Mouse (Mus musculus): ENCODE results near the gene Sbf2. TPM values are rescaled to one million over a fixed set of nuclear protein-coding genes. Genes with fewer than 3 reads are reported as not detected.
"Not testable (repeated sequence)": the region's sequence is repeated elsewhere in the genome, so short reads cannot be mapped to it uniquely, and the experiment has no call there.

Gene Sbf2
- polyA plus RNA-seq, 1 experiment from 2014 or later = 19.3 TPM

DNA sequence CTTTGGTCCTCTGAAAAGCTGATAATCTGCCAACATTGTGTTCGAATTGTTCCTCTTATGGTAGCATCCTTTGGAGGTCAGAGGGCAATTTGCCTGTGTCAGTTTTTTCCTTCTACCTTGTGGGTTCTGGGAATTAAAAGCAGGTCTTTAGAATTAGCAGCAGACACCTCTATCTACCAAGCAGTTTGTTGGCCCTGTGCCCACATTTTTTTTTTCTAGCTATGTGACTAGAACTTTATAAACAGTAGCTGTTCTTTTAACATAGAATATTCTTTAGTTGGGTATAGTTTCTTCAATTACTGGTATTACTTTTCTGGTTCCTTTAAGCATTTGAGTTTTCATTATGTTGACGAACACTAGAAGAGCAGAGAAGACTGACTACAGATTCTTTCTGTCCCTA is 223.1 kb downstream of the Sbf2 start:
- Histone ChIP-seq H3K9ac (ENCODE audit: low read depth, low read length) (no peak overlapping the region), H3K9me3 (ENCODE audit: control insufficient read depth) (no peaks in the 10 kb centered on the region), H3K4me3 (ENCODE audit: low read depth, low read length) (no peak overlapping the region), H3K36me3 (ENCODE audit: control insufficient read depth, insufficient read depth) (peaks cover 7% of the 10 kb centered on the region; the same call in 1 of the 2 replicates), H3K27ac (ENCODE audit: low read depth, low read length) (no peak overlapping the region), H3K4me1 (replicated peaks; ENCODE audit: control insufficient read depth, insufficient read depth, low read length) (no peaks in the 10 kb centered on the region; the same call in 1 of the 2 replicates), H3K27me3 (replicated peaks; ENCODE audit: control insufficient read depth, insufficient read depth, low read length) (no peaks in the 10 kb centered on the region), H3K4me2 (replicated peaks; ENCODE audit: low read depth) (no peak overlapping the region)
- ATAC-seq = no peak
- WGBS = 85% methylated on average over 2 of the region's 2 CpGs
- TF ChIP-seq CTCF (IDR thresholded peaks at IDR 0.05; ENCODE audit: low read depth) = no peak

GRCm38 (mm10) chr7:110388889-110389288 is 225.8 kb downstream of the Sbf2 start:
- not testable (repeated sequence) for H3K27me3 ChIP-seq (replicated peaks; ENCODE audit: control insufficient read depth, insufficient read depth, low read length); H3K9me3 ChIP-seq (ENCODE audit: control insufficient read depth); H3K9ac ChIP-seq (ENCODE audit: low read depth, low read length); H3K36me3 ChIP-seq (ENCODE audit: control insufficient read depth, insufficient read depth); ATAC-seq; H3K27ac ChIP-seq (ENCODE audit: low read depth, low read length); H3K4me1 ChIP-seq (replicated peaks; ENCODE audit: control insufficient read depth, insufficient read depth, low read length); H3K4me2 ChIP-seq (replicated peaks; ENCODE audit: low read depth); H3K4me3 ChIP-seq (ENCODE audit: low read depth, low read length)
- WGBS = 83% methylated on average over 2 of the region's 2 CpGs
- peak; percentile 13; the same call in 1 of the 2 replicates for TF ChIP-seq CTCF (IDR thresholded peaks at IDR 0.05; ENCODE audit: low read depth)

DNA sequence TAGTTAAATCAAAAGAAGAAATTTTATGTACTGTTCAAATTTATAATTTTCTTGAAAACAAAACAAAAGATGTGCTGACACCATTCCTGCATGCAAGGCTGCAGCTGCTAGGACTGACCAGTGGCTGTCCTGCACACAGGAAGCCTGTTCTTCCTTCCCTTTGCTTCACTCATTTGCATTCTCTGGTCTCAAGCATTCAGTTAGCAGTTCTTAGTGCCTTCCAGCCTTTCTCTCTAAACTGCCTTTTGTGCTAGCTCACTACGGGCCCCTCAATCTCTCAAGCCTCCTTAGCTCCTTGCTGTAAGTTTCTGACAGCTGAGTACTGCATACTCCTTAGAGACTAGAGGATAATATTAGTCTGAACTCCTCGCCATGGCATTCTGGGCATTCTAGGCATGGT is 227.2 kb downstream of the Sbf2 start:
- ATAC-seq = no peak
- no peak overlapping the region for H3K4me3 ChIP-seq (ENCODE audit: low read depth, low read length)
- WGBS = 78% methylated on average over 2 of the region's 2 CpGs
- no peak for TF ChIP-seq CTCF (IDR thresholded peaks at IDR 0.05; ENCODE audit: low read depth)
- no peaks in the 10 kb centered on the region for H3K27me3 ChIP-seq (replicated peaks; ENCODE audit: control insufficient read depth, insufficient read depth, low read length)
- H3K27ac ChIP-seq (ENCODE audit: low read depth, low read length) = no peak overlapping the region
- H3K36me3 ChIP-seq (ENCODE audit: control insufficient read depth, insufficient read depth) = peaks cover 5% of the 10 kb centered on the region; the same call in 1 of the 2 replicates
- no peaks in the 10 kb centered on the region for H3K9me3 ChIP-seq (ENCODE audit: control insufficient read depth)
- no peak overlapping the region for H3K4me2 ChIP-seq (replicated peaks; ENCODE audit: low read depth)
- H3K4me1 ChIP-seq (replicated peaks; ENCODE audit: control insufficient read depth, insufficient read depth, low read length) = no peaks in the 10 kb centered on the region
- H3K9ac ChIP-seq (ENCODE audit: low read depth, low read length) = no peak overlapping the region

GRCm38 (mm10) chr7:110385482-110385881 is 229.2 kb downstream of the Sbf2 start:
- no peak overlapping the region for H3K4me2 ChIP-seq (replicated peaks; ENCODE audit: low read depth)
- no peaks in the 10 kb centered on the region for H3K27me3 ChIP-seq (replicated peaks; ENCODE audit: control insufficient read depth, insufficient read depth, low read length)
- no peak overlapping the region for H3K9ac ChIP-seq (ENCODE audit: low read depth, low read length)
- H3K9me3 ChIP-seq (ENCODE audit: control insufficient read depth) = no peaks in the 10 kb centered on the region
- WGBS = 91% methylated on average over 1 of the region's 1 CpGs
- no peak for ATAC-seq
- H3K4me3 ChIP-seq (ENCODE audit: low read depth, low read length) = no peak overlapping the region
- H3K4me1 ChIP-seq (replicated peaks; ENCODE audit: control insufficient read depth, insufficient read depth, low read length) = no peaks in the 10 kb centered on the region
- H3K36me3 ChIP-seq (ENCODE audit: control insufficient read depth, insufficient read depth) = peaks cover 3% of the 10 kb centered on the region; the same call in 1 of the 2 replicates
- TF ChIP-seq CTCF (IDR thresholded peaks at IDR 0.05; ENCODE audit: low read depth) = no peak
- no peak overlapping the region for H3K27ac ChIP-seq (ENCODE audit: low read depth, low read length)

- no peak for ATAC-seq
- no peaks in the 10 kb centered on the region for H3K4me1 ChIP-seq (replicated peaks; ENCODE audit: control insufficient read depth, insufficient read depth, low read length)
- no peak overlapping the region for H3K27ac ChIP-seq (ENCODE audit: low read depth, low read length)
- TF ChIP-seq CTCF (IDR thresholded peaks at IDR 0.05; ENCODE audit: low read depth) = peak; percentile 48
- no peak overlapping the region for H3K4me2 ChIP-seq (replicated peaks; ENCODE audit: low read depth)
- no peak overlapping the region for H3K4me3 ChIP-seq (ENCODE audit: low read depth, low read length)
- no peak overlapping the region for H3K9ac ChIP-seq (ENCODE audit: low read depth, low read length)
- H3K27me3 ChIP-seq (replicated peaks; ENCODE audit: control insufficient read depth, insufficient read depth, low read length) = no peaks in the 10 kb centered on the region
- no peaks in the 10 kb centered on the region for H3K9me3 ChIP-seq (ENCODE audit: control insufficient read depth)
- peaks cover 3% of the 10 kb centered on the region; the same call in 1 of the 2 replicates for H3K36me3 ChIP-seq (ENCODE audit: control insufficient read depth, insufficient read depth)
Observed at GRCm38 (mm10) chr7:110384343-110384742, 230.4 kb downstream of the Sbf2 start.

- H3K9ac ChIP-seq (ENCODE audit: low read depth, low read length) = no peak overlapping the region
- TF ChIP-seq CTCF (IDR thresholded peaks at IDR 0.05; ENCODE audit: low read depth) = no peak
- ATAC-seq = no peak
- H3K27me3 ChIP-seq (replicated peaks; ENCODE audit: control insufficient read depth, insufficient read depth, low read length) = no peaks in the 10 kb centered on the region
- no peaks in the 10 kb centered on the region for H3K9me3 ChIP-seq (ENCODE audit: control insufficient read depth)
- no peak overlapping the region for H3K4me2 ChIP-seq (replicated peaks; ENCODE audit: low read depth)
- H3K27ac ChIP-seq (ENCODE audit: low read depth, low read length) = no peak overlapping the region
- H3K36me3 ChIP-seq (ENCODE audit: control insufficient read depth, insufficient read depth) = no peaks in the 10 kb centered on the region; the same call in 1 of the 2 replicates
- 0 out of 2 replicates have a peak, but pooled peaks cover 4% of the 10 kb centered on the region for H3K4me1 ChIP-seq (replicated peaks; ENCODE audit: control insufficient read depth, insufficient read depth, low read length)
- 74% methylated on average over 3 of the region's 3 CpGs for WGBS
- H3K4me3 ChIP-seq (ENCODE audit: low read depth, low read length) = no peak overlapping the region
Observed at GRCm38 (mm10) chr7:110381625-110382024, 233.1 kb downstream of the Sbf2 start.
